Mouse (Mus musculus): ENCODE measurements at regions not wholly inside any gene's neighbourhood (a gene's known extent, or its start where the extent isn't known, plus 50 kb on each side); places are given as distances from the start of the nearest gene placed in this dataset.

DNA sequence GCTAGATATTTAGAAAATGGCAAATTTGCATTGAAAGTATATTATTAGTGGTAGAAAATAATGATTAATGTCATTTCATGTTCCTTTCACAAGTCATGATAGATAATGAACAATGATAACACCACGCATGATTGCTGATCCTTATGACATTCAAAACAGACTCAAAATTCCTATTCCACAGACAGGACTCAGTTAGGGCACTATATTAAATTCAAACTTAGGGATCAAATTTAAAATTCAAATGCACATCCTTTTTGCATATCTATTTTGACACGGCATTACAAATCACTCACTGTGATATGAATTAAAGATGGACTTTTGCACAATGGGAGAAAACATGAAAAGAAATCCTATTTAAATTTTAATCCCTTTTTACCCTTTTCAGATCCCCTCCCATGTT, 340.1 kb upstream of the Tmpo start:
- H3K4me3 ChIP-seq (ENCODE audit: control insufficient read depth, insufficient read depth, low read length), result no peak overlapping the region
- no peak for DNase-seq
- no peaks in the 10 kb centered on the region for H3K36me3 ChIP-seq (ENCODE audit: control insufficient read depth, insufficient read depth, low read length)
- no peak for TF ChIP-seq POLR2A (IDR thresholded peaks at IDR 0.05; ENCODE audit: control insufficient read depth, extremely low read depth, insufficient read depth, low read length, poor library complexity)
- no peak for TF ChIP-seq CTCF (IDR thresholded peaks at IDR 0.05; ENCODE audit: borderline replicate concordance, control insufficient read depth, extremely low read depth, insufficient read depth, low read length, poor library complexity)
- WGBS, result 97% methylated on average over 2 of the region's 2 CpGs
- no peak overlapping the region for H3K27ac ChIP-seq (ENCODE audit: control insufficient read depth, insufficient read depth, low read length)
- H3K4me1 ChIP-seq (replicated peaks; ENCODE audit: control insufficient read depth, insufficient read depth, low read length), result no peaks in the 10 kb centered on the region
- no peaks in the 10 kb centered on the region for H3K27me3 ChIP-seq (ENCODE audit: control insufficient read depth, insufficient read depth, low read length)

DNA sequence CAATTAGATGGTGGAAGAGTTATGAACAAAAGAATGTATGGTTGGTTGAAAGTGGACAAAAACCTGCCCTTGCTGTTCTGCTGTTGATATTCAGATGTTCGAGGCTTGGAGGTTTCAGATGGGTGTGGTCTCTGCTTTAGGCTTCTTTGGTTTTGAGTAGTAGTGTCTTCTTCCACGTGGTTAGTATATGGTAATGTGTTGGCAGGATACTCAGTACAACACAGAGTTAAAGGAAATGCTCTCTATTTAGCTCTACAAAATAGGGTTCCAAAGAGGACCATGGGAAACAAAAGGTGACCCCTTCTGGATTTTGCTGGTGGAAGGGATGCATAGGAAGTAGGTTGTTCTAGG, 333.9 kb upstream of the Tmpo start:
- DNase-seq, result no peak
- TF ChIP-seq CTCF (IDR thresholded peaks at IDR 0.05; ENCODE audit: borderline replicate concordance, control insufficient read depth, extremely low read depth, insufficient read depth, low read length, poor library complexity) (no peak), POLR2A (IDR thresholded peaks at IDR 0.05; ENCODE audit: control insufficient read depth, extremely low read depth, insufficient read depth, low read length, poor library complexity) (no peak)
- 66% methylated on average over 2 of the region's 2 CpGs for WGBS
- Histone ChIP-seq H3K27me3 (ENCODE audit: control insufficient read depth, insufficient read depth, low read length) (no peaks in the 10 kb centered on the region), H3K4me3 (ENCODE audit: control insufficient read depth, insufficient read depth, low read length) (no peak overlapping the region), H3K4me1 (replicated peaks; ENCODE audit: control insufficient read depth, insufficient read depth, low read length) (no peaks in the 10 kb centered on the region), H3K27ac (ENCODE audit: control insufficient read depth, insufficient read depth, low read length) (no peak overlapping the region), H3K36me3 (ENCODE audit: control insufficient read depth, insufficient read depth, low read length) (no peaks in the 10 kb centered on the region)

DNA sequence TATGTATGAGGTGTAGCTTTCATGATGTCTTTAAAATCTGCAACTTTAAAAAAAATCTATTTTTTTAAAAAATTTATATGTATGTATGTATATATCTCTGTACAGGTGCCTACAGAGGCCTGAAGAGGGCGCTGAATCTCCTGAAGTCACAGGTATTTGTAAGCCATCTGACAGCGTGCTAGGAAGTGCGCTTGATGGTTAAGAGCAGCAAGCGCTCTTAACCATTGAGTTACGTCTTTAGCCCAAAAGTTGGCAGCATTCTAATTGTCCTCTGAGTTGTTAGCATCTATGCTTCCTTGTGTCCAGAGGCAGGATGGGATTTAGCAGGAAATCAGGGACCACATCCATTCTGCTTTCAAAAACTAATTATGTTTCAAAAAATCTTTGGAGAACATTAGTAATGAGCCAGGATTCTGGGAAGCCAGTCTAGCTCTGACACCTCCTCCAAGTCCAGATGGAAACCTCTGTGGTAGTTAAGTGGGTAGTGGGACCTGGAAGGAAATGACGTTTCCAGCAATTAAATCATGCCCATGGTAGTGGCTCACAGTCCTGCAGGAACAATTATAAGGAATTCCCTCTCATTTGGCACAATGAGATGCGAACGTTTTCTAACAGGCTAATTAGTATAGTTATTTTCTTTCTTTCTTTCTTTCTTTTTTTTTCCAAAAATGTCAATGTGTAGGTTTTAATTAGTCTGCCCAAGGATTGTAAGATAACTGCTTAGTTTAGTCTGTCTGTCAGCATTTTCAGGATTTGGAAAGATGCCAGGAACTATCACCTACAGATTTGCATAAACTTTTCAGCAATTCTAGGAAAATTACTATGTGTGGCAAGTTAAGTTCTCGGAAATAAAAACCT, 333.3 kb upstream of the Tmpo start:
- Histone ChIP-seq H3K27me3 (ENCODE audit: control insufficient read depth, insufficient read depth, low read length) (no peaks in the 10 kb centered on the region), H3K4me1 (replicated peaks; ENCODE audit: control insufficient read depth, insufficient read depth, low read length) (no peaks in the 10 kb centered on the region), H3K4me3 (ENCODE audit: control insufficient read depth, insufficient read depth, low read length) (no peak overlapping the region), H3K36me3 (ENCODE audit: control insufficient read depth, insufficient read depth, low read length) (no peaks in the 10 kb centered on the region), H3K27ac (ENCODE audit: control insufficient read depth, insufficient read depth, low read length) (no peak overlapping the region)
- DNase-seq, result no peak
- WGBS, result 87% methylated on average over 9 of the region's 9 CpGs
- TF ChIP-seq POLR2A (IDR thresholded peaks at IDR 0.05; ENCODE audit: control insufficient read depth, extremely low read depth, insufficient read depth, low read length, poor library complexity), result no peak
- no peak for TF ChIP-seq CTCF (IDR thresholded peaks at IDR 0.05; ENCODE audit: borderline replicate concordance, control insufficient read depth, extremely low read depth, insufficient read depth, low read length, poor library complexity)

DNA sequence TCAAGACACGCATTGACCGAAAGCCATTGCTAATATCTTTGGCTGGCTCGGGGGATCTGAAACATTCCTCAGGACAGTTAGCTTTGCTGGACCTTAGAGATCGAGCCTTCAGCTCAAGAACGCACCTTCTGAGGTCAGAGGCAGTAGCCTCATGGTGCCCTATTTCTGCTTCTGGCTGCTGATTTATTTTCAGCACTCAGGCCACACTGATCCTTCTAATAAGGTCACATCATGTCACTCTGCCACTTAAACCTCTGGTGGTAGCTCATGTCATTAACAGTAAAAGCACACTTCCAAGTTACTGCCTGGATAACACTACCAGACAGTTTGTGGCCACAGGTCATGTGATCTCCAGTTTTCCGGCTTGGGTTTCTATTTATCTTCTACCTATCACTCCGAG, 325.9 kb upstream of the Tmpo start:
- Histone ChIP-seq H3K4me3 (ENCODE audit: control insufficient read depth, insufficient read depth, low read length) (no peak overlapping the region), H3K4me1 (replicated peaks; ENCODE audit: control insufficient read depth, insufficient read depth, low read length) (no peaks in the 10 kb centered on the region), H3K27ac (ENCODE audit: control insufficient read depth, insufficient read depth, low read length) (no peak overlapping the region), H3K36me3 (ENCODE audit: control insufficient read depth, insufficient read depth, low read length) (no peaks in the 10 kb centered on the region), H3K27me3 (ENCODE audit: control insufficient read depth, insufficient read depth, low read length) (no peaks in the 10 kb centered on the region)
- WGBS, result 96% methylated on average over 7 of the region's 7 CpGs
- no peak for TF ChIP-seq CTCF (IDR thresholded peaks at IDR 0.05; ENCODE audit: borderline replicate concordance, control insufficient read depth, extremely low read depth, insufficient read depth, low read length, poor library complexity)
- DNase-seq, result no peak

DNA sequence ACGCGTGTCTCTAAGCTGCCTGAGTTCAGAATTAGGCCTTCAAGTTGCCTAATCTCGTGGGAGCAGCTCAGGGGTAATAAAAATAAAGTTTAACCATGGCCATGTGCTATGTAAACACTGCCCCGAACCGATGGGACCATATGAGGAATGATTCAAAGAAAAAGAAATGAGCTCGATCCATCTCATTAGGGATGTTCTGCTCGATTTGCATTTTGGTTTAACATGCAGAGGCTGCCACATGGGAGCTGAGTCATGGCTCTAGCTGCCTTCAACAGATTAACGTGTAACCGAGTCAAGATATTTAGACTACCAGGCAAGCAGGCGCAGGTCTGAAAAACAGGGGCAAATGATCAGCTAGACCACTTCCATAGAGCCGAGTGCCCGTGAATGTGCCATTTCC, 323.8 kb upstream of the Tmpo start:
- Histone ChIP-seq H3K36me3 (ENCODE audit: control insufficient read depth, insufficient read depth, low read length) (no peaks in the 10 kb centered on the region), H3K4me1 (replicated peaks; ENCODE audit: control insufficient read depth, insufficient read depth, low read length) (no peaks in the 10 kb centered on the region), H3K27me3 (ENCODE audit: control insufficient read depth, insufficient read depth, low read length) (no peaks in the 10 kb centered on the region), H3K27ac (ENCODE audit: control insufficient read depth, insufficient read depth, low read length) (no peak overlapping the region), H3K4me3 (ENCODE audit: control insufficient read depth, insufficient read depth, low read length) (no peak overlapping the region)
- WGBS, result 88% methylated on average over 12 of the region's 12 CpGs
- DNase-seq, result no peak
- no peak for TF ChIP-seq CTCF (IDR thresholded peaks at IDR 0.05; ENCODE audit: borderline replicate concordance, control insufficient read depth, extremely low read depth, insufficient read depth, low read length, poor library complexity)
- no peak for TF ChIP-seq POLR2A (IDR thresholded peaks at IDR 0.05; ENCODE audit: control insufficient read depth, extremely low read depth, insufficient read depth, low read length, poor library complexity)

DNA sequence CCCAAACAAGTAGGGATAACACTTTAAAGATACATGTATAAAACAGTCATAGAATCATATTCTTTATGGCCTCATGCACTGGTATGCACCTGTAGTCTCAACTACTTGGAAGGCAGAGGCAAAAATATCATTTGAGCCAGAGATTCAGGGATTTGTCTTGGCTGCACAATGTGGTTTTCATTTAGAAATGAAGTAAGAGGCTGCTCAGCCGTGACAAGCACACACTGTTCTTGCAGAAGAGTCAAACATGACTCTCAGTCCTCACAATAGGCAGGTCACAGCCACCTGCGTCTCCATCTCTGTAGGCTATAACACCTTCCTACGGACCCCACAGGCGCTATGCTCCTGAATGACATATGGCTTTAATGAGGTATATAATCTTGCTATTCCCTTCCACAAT, 317.4 kb upstream of the Tmpo start:
- Histone ChIP-seq H3K27me3 (ENCODE audit: control insufficient read depth, insufficient read depth, low read length) (no peaks in the 10 kb centered on the region), H3K4me3 (ENCODE audit: control insufficient read depth, insufficient read depth, low read length) (no peak overlapping the region), H3K27ac (ENCODE audit: control insufficient read depth, insufficient read depth, low read length) (no peak overlapping the region), H3K4me1 (replicated peaks; ENCODE audit: control insufficient read depth, insufficient read depth, low read length) (no peaks in the 10 kb centered on the region), H3K36me3 (ENCODE audit: control insufficient read depth, insufficient read depth, low read length) (no peaks in the 10 kb centered on the region)
- 86% methylated on average over 4 of the region's 4 CpGs for WGBS
- TF ChIP-seq CTCF (IDR thresholded peaks at IDR 0.05; ENCODE audit: borderline replicate concordance, control insufficient read depth, extremely low read depth, insufficient read depth, low read length, poor library complexity), result no peak
- TF ChIP-seq POLR2A (IDR thresholded peaks at IDR 0.05; ENCODE audit: control insufficient read depth, extremely low read depth, insufficient read depth, low read length, poor library complexity), result no peak
- DNase-seq, result no peak

DNA sequence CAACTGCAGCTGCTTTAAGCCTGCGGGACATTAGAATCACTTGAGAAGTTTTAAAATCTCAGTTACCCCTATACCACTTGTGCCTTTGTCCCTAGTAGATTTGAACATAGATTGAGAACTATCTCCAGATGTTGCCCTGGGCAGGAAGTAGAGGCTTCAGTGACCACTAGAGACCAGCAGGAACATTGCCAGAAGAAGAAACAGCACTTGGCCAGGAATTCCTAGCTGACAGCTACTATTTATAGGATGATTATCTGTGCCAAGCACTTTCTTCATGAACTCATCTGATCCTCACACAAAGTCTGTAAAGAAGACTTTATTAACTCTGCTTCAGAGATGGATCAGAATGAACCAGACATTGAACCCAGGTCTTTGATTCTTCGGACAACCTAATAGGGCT, 283.6 kb upstream of the Tmpo start:
- H3K36me3 ChIP-seq (ENCODE audit: control insufficient read depth, insufficient read depth, low read length), result no peaks in the 10 kb centered on the region
- no peaks in the 10 kb centered on the region for H3K4me1 ChIP-seq (replicated peaks; ENCODE audit: control insufficient read depth, insufficient read depth, low read length)
- TF ChIP-seq CTCF (IDR thresholded peaks at IDR 0.05; ENCODE audit: borderline replicate concordance, control insufficient read depth, extremely low read depth, insufficient read depth, low read length, poor library complexity) (no peak), POLR2A (IDR thresholded peaks at IDR 0.05; ENCODE audit: control insufficient read depth, extremely low read depth, insufficient read depth, low read length, poor library complexity) (no peak)
- no peaks in the 10 kb centered on the region for H3K27me3 ChIP-seq (ENCODE audit: control insufficient read depth, insufficient read depth, low read length)
- no peak for DNase-seq
- no peak overlapping the region for H3K27ac ChIP-seq (ENCODE audit: control insufficient read depth, insufficient read depth, low read length)
- WGBS, result 95% methylated on average over 2 of the region's 2 CpGs
- no peak overlapping the region for H3K4me3 ChIP-seq (ENCODE audit: control insufficient read depth, insufficient read depth, low read length)

Measured in thymus, adult 2 months (tissue).